Mouse (Mus musculus) left cerebral cortex, postnatal 36 days (tissue): ENCODE measurements around the gene Plppr2. TPM values are rescaled to one million over a fixed set of nuclear protein-coding genes. Genes with fewer than 3 reads are reported as not detected.

Source experiments
- DNase-seq, 2 experiments: peaks; one replicate each; pipeline ENCODE4 v3.0.0; 2021 to 2022; ENCODE audit warnings: low spot score in 2 of 2, mixed read lengths in 1 of 2
- intact Hi-C: fragments of 180-260 bp; cut with DNase I; formaldehyde crosslinking; loops from one replicate; pipeline ENCODE4 v1.15.1; 2025
- total RNA-seq, 2 experiments: library from RNA; stranded (reverse); gene quantifications; 2 replicates each; pipeline ENCODE4 v1.2.3; 2021

Plppr2 gene
- total RNA-seq = 100 to 1,000 TPM; 193 to 201 TPM

DNA sequence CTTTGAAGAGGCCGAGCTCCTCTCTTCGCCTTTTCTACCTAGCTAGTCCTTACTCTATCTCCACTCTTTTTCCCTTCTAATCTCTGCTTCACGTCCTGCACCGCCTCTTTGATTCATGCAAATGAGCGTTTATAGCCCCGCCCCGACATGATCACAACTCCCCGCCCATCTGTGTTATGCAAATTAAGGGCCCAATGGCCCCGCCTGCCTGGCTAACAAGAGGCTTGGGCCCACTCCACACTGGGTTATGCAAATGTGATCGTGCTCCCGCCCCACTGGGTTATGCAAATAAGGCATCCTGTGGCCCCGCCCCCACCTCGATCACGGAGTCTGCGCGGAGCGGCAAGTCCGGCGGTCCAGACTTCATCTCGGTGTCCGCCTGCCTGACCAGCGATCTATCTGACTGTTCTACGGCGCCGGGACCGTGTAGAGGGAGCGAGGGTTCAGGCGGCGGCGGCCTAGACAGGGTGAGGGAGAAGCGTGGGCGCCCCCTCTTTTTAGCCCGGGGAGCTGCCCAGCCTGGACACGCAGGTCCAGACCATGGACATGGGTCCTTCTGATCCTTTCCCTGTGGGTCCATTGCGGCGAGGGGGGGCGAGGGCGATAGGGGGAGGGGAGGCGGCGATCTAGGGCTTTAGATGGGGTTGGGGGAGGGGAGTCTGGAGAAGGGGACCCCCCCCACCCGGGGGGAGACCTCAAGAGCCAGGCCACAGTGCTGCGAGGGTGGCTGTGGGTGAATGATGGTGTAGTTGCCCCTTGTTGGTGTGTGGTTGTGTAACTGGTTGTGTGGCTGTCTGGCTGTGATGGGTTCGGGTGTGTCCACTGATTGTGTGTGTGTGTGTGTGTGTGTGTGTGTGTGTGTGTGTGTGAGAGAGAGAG, at the start of gene Plppr2:
TSS of gene Plppr2 (plus strand) at position 342 of the 879 bp plus-strand sequence.
- intact Hi-C loops = loop anchor here (2.0 kb wide), 1 partner anchor 16 kb away; no protein-coding TSS in a partner anchor
- DNase-seq = peak; percentile 96 to 97

DNA sequence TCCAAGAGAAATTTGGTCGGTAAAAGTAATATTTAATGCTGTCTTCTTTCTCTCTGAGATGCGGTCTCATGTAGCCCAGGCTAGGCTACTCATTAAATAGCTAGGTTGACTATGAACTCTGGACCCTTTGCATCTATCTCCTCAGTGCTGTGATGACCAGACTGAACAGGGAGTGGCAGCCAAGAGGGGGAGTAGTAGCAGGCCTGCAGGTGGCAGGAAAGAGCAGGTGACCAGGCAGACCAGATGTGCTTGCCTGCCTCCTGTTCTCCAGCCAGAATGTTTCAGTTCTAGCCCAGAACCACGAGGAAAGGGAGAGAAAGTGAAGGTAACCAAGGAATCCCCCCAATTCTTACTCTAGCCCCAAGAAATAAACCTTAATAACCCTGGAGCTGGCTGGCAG, 47.6 kb upstream of the Plppr2 start:
- DNase-seq = no peak
- intact Hi-C loops = no loop called here

DNA sequence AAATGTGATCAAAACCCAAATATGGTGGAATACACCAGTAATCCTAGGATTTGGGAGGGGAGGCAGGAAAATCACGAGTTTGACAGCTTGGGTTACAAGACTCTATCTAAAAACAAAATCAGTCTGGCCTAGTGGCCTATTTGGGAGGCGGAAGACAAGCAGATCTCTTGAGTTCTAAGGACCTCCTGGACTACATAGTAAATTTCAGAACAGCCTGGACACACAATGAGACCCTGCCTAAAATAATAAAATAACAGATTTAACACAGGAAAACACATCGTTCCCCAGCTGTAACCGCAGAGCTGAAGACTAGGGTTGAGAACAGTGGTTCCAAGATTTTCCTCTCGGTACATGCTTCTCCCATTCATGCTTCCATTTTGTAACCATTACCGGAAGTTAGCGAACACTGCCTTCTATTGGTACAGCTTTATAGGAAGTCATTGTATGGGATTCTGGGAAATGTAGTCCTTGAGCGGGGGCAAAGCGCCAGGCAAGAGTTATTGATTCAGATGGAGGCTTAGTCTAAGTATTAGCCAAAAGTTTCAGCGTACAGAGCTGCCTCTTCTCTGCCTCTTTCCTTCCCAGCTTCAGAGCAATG, 35.5 kb upstream of the Plppr2 start:
- DNase-seq = peak; percentile 55 to 58
- intact Hi-C loops = no loop called here

DNA sequence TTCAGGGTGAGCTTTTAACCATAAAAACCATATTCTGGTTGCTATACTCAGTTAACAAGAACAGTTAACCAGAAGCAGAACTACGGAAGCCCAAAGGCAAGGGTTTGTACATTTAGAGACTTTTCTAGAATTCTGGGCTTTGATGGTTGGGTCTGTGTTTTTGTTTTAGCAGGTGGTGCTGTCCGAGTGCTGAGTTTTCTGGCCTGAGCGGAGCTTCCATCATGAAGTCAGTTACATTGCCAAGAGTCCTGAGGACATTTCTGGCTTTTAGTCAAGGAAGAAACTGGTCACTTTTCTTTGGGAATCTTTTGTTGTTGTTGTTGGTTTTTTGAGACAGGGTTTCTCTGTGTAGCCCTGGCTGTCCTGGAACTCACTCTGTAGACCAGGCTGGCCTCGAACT, 32.8 kb upstream of the Plppr2 start:
- intact Hi-C loops = no loop called here
- no peak for DNase-seq

DNA sequence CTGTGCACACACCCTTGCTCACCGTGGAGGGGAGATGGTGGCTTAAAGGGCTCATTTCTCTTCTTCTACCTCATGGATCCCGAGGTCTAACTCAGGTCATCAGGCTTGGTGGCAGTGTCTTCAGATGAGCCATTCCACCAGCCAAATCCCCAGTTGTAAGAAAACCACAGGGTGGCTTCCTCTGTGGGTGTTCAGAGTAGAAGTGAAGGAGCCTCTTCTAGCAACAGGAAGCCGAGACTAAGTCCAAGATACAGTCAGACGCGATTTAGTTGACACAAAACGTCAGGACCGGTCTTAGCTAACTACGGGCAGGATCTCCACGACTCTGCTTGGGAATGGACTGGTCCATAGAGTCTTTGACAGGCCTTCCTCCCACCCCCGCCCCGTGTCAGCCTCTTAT, 28.6 kb upstream of the Plppr2 start:
- intact Hi-C loops = no loop called here
- DNase-seq = no peak

DNA sequence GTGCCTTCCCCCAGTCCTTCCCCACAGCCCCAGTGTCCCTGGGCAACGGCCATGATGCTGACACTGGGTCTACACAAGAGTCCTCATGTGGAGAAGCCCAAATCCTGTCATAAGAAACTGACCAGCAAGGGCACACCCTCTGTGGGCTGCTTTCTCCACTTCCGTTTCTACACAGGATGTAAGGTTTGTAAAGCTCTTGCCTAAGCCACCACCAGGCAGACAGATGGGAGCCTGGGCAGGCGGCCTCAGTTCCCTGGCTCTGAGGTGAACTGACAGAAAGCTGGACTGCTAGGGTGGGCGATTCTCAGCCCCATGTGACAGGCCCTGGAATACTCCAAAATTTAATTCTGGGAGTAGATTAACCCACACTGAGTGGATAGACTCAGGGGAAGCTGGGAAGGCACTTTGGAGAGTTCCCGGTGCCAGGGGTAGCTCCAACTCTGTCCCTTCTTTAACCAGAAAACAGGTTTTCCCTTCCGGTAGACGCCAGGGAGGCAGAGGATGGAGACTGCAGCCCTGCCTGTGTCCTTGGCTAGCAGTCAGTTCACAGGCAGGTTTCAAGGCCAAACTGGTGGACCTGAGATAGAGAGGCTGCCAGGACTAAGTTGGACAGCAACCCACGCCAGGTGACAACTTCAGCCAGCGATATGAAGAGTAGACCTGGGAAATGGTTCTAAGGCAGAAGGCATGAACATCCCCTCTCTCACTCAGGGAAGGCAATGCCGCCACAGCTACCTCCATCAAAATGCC, 27.2 kb upstream of the Plppr2 start:
- intact Hi-C loops = no loop called here
- DNase-seq = no peak

GRCm38 (mm10) chr9:21916851-21917492, 19.9 kb upstream of the Plppr2 start:
- DNase-seq = peak; percentile 14 to 18
- intact Hi-C loops = no loop called here

- DNase-seq = peak; percentile 85 to 90
- intact Hi-C loops = no loop called here
These were observed 19.3 kb upstream of the Plppr2 start for GRCm38 (mm10) chr9:21917493-21918034.

GRCm38 (mm10) chr9:21918035-21918592, 18.7 kb upstream of the Plppr2 start, which contains the start of gene Rab3d:
Gene Rab3d (minus strand): TSS chr9:21918192.
- intact Hi-C loops = no loop called here
- DNase-seq = peak; percentile 88 to 89

DNA sequence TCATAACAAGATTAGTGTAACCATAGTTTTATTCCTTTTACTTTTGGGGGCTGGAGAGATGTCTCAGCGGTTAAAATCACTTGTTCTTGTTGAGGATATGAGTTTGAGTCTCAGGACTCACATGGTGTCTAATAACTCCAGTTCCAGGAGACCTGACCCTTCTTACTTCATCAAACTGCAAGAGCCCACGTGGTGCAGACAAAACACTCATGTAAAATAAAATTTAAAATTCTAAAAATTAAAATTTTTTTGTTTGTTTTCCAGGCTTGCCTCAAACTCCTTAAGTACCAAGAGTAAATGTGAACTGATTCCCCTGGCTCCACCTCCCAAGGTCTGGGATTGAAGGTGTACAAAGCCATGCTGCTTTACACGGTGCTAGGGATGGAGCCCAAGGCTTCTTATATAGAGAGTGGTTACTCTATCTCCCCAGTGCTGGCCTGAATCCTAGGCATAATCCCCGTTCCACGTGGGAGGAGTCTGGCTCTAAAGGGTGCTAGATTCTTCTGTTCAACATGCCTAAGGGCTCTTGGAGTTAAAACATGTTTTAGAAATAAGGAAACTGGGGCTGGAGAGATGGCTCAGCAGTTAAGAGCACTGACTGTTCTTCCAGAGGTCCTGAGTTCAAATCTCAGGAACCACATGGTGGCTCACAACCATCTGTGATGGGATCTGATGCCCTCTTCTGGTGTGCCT, 18.0 kb upstream of the Plppr2 start:
- intact Hi-C loops = no loop called here
- DNase-seq = peak; percentile 19 to 49

DNA sequence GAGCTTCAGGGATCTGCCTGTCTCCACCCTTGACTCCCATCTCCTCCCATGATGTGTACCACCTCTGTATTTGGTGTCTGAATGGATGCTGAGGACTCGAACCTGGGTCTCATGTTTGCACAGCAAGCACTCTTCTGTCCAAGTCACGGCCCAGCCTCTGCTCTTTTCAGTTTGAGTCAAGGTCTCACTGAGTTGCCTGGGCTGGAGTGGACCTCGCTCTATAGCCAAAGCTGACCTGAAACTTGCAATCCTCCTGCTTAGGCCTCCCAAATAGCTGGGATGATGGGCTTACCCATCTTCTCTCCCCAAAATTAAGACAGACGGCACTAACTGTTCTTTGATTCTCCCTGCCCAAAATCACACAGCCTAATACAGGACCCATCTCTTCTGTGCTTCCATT, 13.8 kb upstream of the Plppr2 start:
- DNase-seq = no peak
- intact Hi-C loops = no loop called here

DNA sequence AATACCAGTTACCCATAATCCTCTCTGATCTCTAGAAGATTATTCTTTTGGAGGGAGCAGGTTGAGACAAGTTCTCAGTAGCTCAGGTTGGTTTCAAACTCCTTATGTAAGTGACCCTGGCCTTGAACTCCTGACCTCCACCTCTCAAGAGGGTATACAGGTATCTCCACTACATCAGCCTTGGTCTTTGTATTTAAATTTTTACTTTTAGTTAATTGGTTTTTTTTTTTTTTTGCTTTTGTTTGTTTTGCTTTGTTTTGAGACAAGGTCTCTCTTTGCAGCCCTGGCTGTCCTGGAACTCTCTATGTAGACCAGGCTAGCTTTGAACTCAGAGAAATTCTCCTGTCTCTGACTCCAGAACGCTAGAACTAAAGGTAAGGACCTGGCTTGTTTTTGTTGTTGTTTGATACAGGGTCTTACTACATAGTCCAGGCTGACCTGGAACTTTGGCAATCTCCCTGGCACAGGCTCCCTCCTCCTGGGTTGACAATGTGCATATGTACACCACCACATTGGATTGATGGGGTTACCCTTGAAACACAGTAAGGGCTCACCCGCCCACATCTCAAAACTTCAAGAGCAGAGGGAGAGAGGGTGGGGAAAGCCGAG, 13.2 kb upstream of the Plppr2 start:
- intact Hi-C loops = no loop called here
- DNase-seq = no peak

DNA sequence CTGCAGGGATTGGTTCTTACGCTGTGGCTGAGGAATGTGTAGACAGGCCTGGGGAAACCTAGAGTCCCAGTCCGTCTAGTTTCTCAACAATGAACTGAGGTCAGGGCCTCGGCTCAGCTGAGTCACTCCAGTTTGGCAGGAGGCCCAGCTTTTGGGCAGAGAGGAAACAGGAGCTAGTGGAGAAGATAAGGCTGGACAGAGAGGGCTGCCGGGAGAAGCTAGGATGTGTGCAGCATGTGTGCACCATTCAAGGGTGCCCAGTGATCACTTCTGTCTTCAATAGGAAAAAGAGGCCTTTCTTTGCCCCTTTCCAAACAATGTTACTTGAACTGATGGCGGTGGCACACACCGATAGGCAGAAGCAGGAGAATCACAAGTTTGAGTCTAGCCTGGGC, 12.7 kb upstream of the Plppr2 start:
- intact Hi-C loops = no loop called here
- no peak for DNase-seq

DNA sequence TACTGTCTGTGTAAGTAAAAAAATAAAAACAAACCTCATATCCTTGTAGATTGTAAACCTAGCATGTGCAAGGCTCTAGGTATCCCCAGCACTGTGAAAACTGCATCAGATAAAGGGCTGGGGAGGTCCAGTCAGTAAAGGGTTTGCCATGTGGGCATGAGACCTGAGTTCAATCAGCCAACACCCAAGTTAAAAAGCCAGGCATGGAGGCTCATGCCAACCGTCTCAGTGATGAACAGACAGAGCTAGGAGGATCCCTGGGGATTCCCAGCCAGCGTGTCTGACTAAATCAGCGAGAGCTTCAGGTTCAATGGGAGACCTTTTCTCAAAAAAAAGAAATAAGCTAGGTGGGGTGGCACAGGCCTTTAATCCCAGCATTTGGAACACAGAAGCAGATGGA, 11.8 kb upstream of the Plppr2 start:
- intact Hi-C loops = no loop called here
- no peak for DNase-seq

- no peak for DNase-seq
- intact Hi-C loops = no loop called here
These were observed 11.3 kb upstream of the Plppr2 start for GRCm38 (mm10) chr9:21925506-21925905.

- intact Hi-C loops = no loop called here
- no peak for DNase-seq
These were observed 10.7 kb upstream of the Plppr2 start for GRCm38 (mm10) chr9:21926155-21926554.

- no peak for DNase-seq
- intact Hi-C loops = no loop called here
These were observed 10.0 kb upstream of the Plppr2 start for GRCm38 (mm10) chr9:21926784-21927183.

DNA sequence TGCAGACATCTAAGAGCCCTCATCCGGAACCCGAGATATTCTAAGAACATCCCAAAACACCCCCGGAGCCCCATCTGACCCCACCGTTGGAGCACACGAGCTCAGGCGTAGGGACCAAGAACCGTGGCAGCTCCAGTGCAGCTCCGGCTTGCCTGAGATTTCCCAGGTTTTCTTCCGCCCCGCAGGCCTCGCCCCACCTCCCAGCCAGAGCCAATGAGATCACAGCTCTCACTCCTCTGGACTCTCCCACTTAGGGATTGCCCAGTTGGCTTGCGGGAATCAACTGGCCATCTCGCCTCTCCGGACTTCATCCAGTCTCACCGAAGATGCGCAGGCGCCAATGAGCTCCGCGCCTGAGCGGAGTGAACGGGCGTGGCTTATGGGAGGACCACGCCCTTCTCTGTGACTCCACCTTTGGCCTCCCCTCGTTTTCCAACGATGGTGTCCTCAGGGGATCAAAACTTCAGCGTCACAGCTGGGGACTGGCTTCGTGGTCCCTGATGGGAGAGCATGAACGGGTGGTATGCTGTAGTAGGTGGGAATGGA, 9.6 kb upstream of the Plppr2 start, which contains the start of the genes Ccdc159 and Tmem205:
TSS of gene Ccdc159 (plus strand) at position 264 of the 546 bp plus-strand sequence.
TSS of gene Tmem205 (minus strand) at position 349 of the 546 bp plus-strand sequence.
- intact Hi-C loops = no loop called here
- DNase-seq = peak; percentile 93 to 94
